In genomic region chr3:105801191-105802166, GRCm38 (mm10) we compare ENCODE assay signal across 8 mouse cellular contexts. TPM values are rescaled to one million over a fixed set of nuclear protein-coding genes. Genes with fewer than 3 reads are reported as not detected.
A peak's percentile ranks its signal among the peaks of the same experiment; 100 is the strongest.
DNase-seq lines count a peak whose midpoint lies in the region; ATAC-seq and TF ChIP-seq lines count a peak whose summit lies in the region.

Gene Rap1a (minus strand): TSS chr3:105801336.

- peak; percentile 96 for ATAC-seq in forebrain, embryonic 13.5 days
- ATAC-seq in heart, postnatal 0 days (ENCODE audit: insufficient read depth, low read depth) = peak; percentile 92
- peak; percentile 94 for ATAC-seq in liver, postnatal 0 days
- peak; percentile 96 for ATAC-seq in neural tube, embryonic 14.5 days (ENCODE audit: low read depth)

- H3K27ac ChIP-seq in CH12.LX (ENCODE audit: insufficient read depth, low read depth) = peak within 1 kb of the TSS; percentile 89
- peak within 1 kb of the TSS; percentile 74 for H3K27ac ChIP-seq in forebrain, embryonic 13.5 days
- peak within 1 kb of the TSS; percentile 95 for H3K27ac ChIP-seq in heart, postnatal 0 days (ENCODE audit: low read depth)
- H3K27ac ChIP-seq in liver, postnatal 0 days (ENCODE audit: low read depth) = peak within 1 kb of the TSS; percentile 93
- peak within 1 kb of the TSS; percentile 82 for H3K27ac ChIP-seq in neural tube, embryonic 14.5 days (ENCODE audit: low read depth, low read length)
- peak within 1 kb of the TSS; percentile 69 for H3K27ac ChIP-seq in testis, adult 2 months (ENCODE audit: control insufficient read depth, insufficient read depth, low read depth, low read length)

- WGBS in forebrain, embryonic 13.5 days = 23% methylated on average over 38 of the region's 50 CpGs
- 19% methylated on average over 34 of the region's 50 CpGs for WGBS in heart, postnatal 0 days
- WGBS in liver, postnatal 0 days (ENCODE audit: insufficient replicate concordance) = 9% methylated on average over 37 of the region's 50 CpGs
- 27% methylated on average over 32 of the region's 50 CpGs for WGBS in neural tube, embryonic 14.5 days

- dilution Hi-C loops in CH12.LX (cut with MboI; ENCODE audit: extremely low pct_ligation_motif_present, extremely low pct_unique_long_range_greater_than_20kb, low sequenced_read_pairs) = no loop called here

- H3K4me2 ChIP-seq in CH12.LX (ENCODE audit: insufficient read depth, low read depth, poor library complexity, severe bottlenecking) = peak within 1 kb of the TSS; percentile 72
- H3K4me2 ChIP-seq in forebrain, embryonic 13.5 days = peak within 1 kb of the TSS; percentile 88
- peak within 1 kb of the TSS; percentile 94 for H3K4me2 ChIP-seq in heart, postnatal 0 days (ENCODE audit: low read depth, low read length)
- H3K4me2 ChIP-seq in liver, postnatal 0 days (ENCODE audit: low read depth, low read length) = peak within 1 kb of the TSS; percentile 76
- H3K4me2 ChIP-seq in neural tube, embryonic 14.5 days (ENCODE audit: low read depth, low read length) = peak within 1 kb of the TSS; percentile 82

- H3K4me3 ChIP-seq in CH12.LX (replicated peaks in 1 of 3; ENCODE audit: low read depth in 2 of 3, low read length in 2 of 3, poor library complexity in 1 of 3) = peak within 1 kb of the TSS; percentile 76 to 83 (median 78)
- peak within 1 kb of the TSS; percentile 83 for H3K4me3 ChIP-seq in forebrain, embryonic 13.5 days
- peak within 1 kb of the TSS; percentile 93 for H3K4me3 ChIP-seq in heart, postnatal 0 days (ENCODE audit: low read depth, low read length)
- peak within 1 kb of the TSS; percentile 73 for H3K4me3 ChIP-seq in liver, postnatal 0 days (ENCODE audit: low read depth, low read length)
- H3K4me3 ChIP-seq in neural tube, embryonic 14.5 days (ENCODE audit: low read depth, low read length) = peak within 1 kb of the TSS; percentile 80
- peak within 1 kb of the TSS; percentile 81 for H3K4me3 ChIP-seq in testis, adult 2 months (ENCODE audit: control insufficient read depth, low read depth, low read length)

- 0 out of 2 replicates have a peak, but pooled peaks have one; percentile 21 for TF ChIP-seq EP300 in CH12.LX (IDR thresholded peaks at IDR 0.05; ENCODE audit: low read length)
- TF ChIP-seq EP300 in heart, postnatal 0 days (IDR thresholded peaks at IDR 0.05; ENCODE audit: low read depth) = no peak
- no peak for TF ChIP-seq EP300 in liver, postnatal 0 days (IDR thresholded peaks at IDR 0.05; ENCODE audit: low read depth)

- TF ChIP-seq POLR2A in CH12.LX (IDR thresholded peaks at IDR 0.05; ENCODE audit: low read depth, low read length) = peak; percentile 75
- peak; percentile 54 for TF ChIP-seq POLR2A in testis, adult 2 months (IDR thresholded peaks at IDR 0.05; ENCODE audit: control insufficient read depth, low read depth, low read length)

- H3K36me3 ChIP-seq in CH12.LX (replicated peaks in 1 of 2; ENCODE audit: control insufficient read depth in 1 of 2, insufficient read depth in 1 of 2, low read length in 1 of 2) = no peaks in the 10 kb centered on the region
- no peaks in the 10 kb centered on the region for H3K36me3 ChIP-seq in forebrain, embryonic 13.5 days (ENCODE audit: poor library complexity, severe bottlenecking)
- no peaks in the 10 kb centered on the region for H3K36me3 ChIP-seq in heart, postnatal 0 days (replicated peaks; ENCODE audit: control insufficient read depth, insufficient read depth, low read length)
- no peaks in the 10 kb centered on the region for H3K36me3 ChIP-seq in liver, postnatal 0 days (replicated peaks; ENCODE audit: insufficient read depth, low read length)
- H3K36me3 ChIP-seq in neural tube, embryonic 14.5 days (ENCODE audit: control insufficient read depth, insufficient read depth, low read length) = no peaks in the 10 kb centered on the region
- no peaks in the 10 kb centered on the region for H3K36me3 ChIP-seq in testis, adult 2 months (ENCODE audit: control insufficient read depth, insufficient read depth, low read length)

- H3K4me1 ChIP-seq in CH12.LX (ENCODE audit: control insufficient read depth in 1 of 2, insufficient read depth in 2 of 2) = peaks cover 11 to 35% of the 10 kb centered on the region in 2 experiments
- peaks cover 28% of the 10 kb centered on the region for H3K4me1 ChIP-seq in forebrain, embryonic 13.5 days
- peaks cover 27% of the 10 kb centered on the region for H3K4me1 ChIP-seq in heart, postnatal 0 days (ENCODE audit: control insufficient read depth, insufficient read depth)
- H3K4me1 ChIP-seq in liver, postnatal 0 days (ENCODE audit: insufficient read depth) = peaks cover 48% of the 10 kb centered on the region
- H3K4me1 ChIP-seq in neural tube, embryonic 14.5 days (ENCODE audit: control insufficient read depth, insufficient read depth, low read length) = peaks cover 18% of the 10 kb centered on the region; the same call in 1 of the 2 replicates
- peaks cover 13% of the 10 kb centered on the region for H3K4me1 ChIP-seq in testis, adult 2 months (ENCODE audit: control insufficient read depth, insufficient read depth, low read length)

- no peak for TF ChIP-seq CTCF in CH12.LX (conservative IDR thresholded peaks at IDR 0.05 in 1 of 2, IDR thresholded peaks at IDR 0.05 in 1 of 2; ENCODE audit: low read depth in 2 of 2, low read length in 2 of 2)
- TF ChIP-seq CTCF in heart, postnatal 0 days (IDR thresholded peaks at IDR 0.05; ENCODE audit: low read depth) = no peak
- TF ChIP-seq CTCF in liver, postnatal 0 days (IDR thresholded peaks at IDR 0.05; ENCODE audit: low read depth) = no peak
- TF ChIP-seq CTCF in testis, adult 2 months (IDR thresholded peaks at IDR 0.05; ENCODE audit: control insufficient read depth, insufficient read depth, insufficient replicate concordance, low read depth, low read length) = no peak

- DNase-seq in CH12.LX (ENCODE audit: extremely low read depth) = peak; percentile 78
- DNase-seq in c-Kit-positive CD71-positive TER-119-positive erythroid progenitor cells, embryonic 14.5 days (ENCODE audit: low spot score) = peak; percentile 73
- peak; percentile 76 for DNase-seq in heart, postnatal 0 days (ENCODE audit: low spot score)
- DNase-seq in kidney, postnatal 36 days = peak; percentile 68 to 85
- peak; percentile 91 for DNase-seq in liver, postnatal 0 days

- no peaks in the 10 kb centered on the region for H3K9me3 ChIP-seq in CH12.LX (replicated peaks; ENCODE audit: low read length)
- H3K9me3 ChIP-seq in forebrain, embryonic 13.5 days (replicated peaks) = no peaks in the 10 kb centered on the region
- H3K9me3 ChIP-seq in heart, postnatal 0 days (replicated peaks; ENCODE audit: control insufficient read depth, low read length) = no peaks in the 10 kb centered on the region
- no peaks in the 10 kb centered on the region for H3K9me3 ChIP-seq in liver, postnatal 0 days (ENCODE audit: low read length)
- no peaks in the 10 kb centered on the region for H3K9me3 ChIP-seq in neural tube, embryonic 14.5 days (ENCODE audit: control insufficient read depth, low read length)

- no peaks in the 10 kb centered on the region for H3K27me3 ChIP-seq in CH12.LX (replicated peaks)
- H3K27me3 ChIP-seq in forebrain, embryonic 13.5 days = no peaks in the 10 kb centered on the region
- 0 out of 2 replicates have a peak, but pooled peaks cover 4% of the 10 kb centered on the region for H3K27me3 ChIP-seq in heart, postnatal 0 days (ENCODE audit: control insufficient read depth, insufficient read depth, low read length)
- H3K27me3 ChIP-seq in liver, postnatal 0 days (ENCODE audit: insufficient read depth, low read length) = no peaks in the 10 kb centered on the region
- no peaks in the 10 kb centered on the region for H3K27me3 ChIP-seq in neural tube, embryonic 14.5 days (ENCODE audit: control insufficient read depth, insufficient read depth, low read length)
- no peaks in the 10 kb centered on the region for H3K27me3 ChIP-seq in testis, adult 2 months (ENCODE audit: control insufficient read depth, insufficient read depth, low read length)

- TF ChIP-seq RAD21 in CH12.LX (IDR thresholded peaks at IDR 0.05; ENCODE audit: low read depth, low read length) = no peak; the same call in 1 of the 2 replicates

- peak within 1 kb of the TSS; percentile 94 for H3K9ac ChIP-seq in CH12.LX (ENCODE audit: insufficient read depth, low read depth)
- peak within 1 kb of the TSS; percentile 94 for H3K9ac ChIP-seq in forebrain, embryonic 13.5 days
- H3K9ac ChIP-seq in heart, postnatal 0 days (replicated peaks; ENCODE audit: low read depth, low read length) = peak within 1 kb of the TSS; percentile 98
- H3K9ac ChIP-seq in liver, postnatal 0 days (replicated peaks) = peak within 1 kb of the TSS; percentile 84
- peak within 1 kb of the TSS; percentile 92 for H3K9ac ChIP-seq in neural tube, embryonic 14.5 days (replicated peaks; ENCODE audit: low read depth, low read length)

- in situ Hi-C loops in CH12.LX (cut with MboI; ENCODE audit: low pct_ligation_motif_present, low pct_unique_long_range_greater_than_20kb, low sequenced_read_pairs) = loop anchor here (25.0 kb wide), 1 partner anchor 114 kb away; the partner anchor contains the start of gene Ddx20

- peaks cover 39% of the 10 kb centered on the region for H3K79me2 ChIP-seq in CH12.LX (replicated peaks; ENCODE audit: control insufficient read depth, extremely low read depth, insufficient read depth, poor library complexity, severe bottlenecking)

TF ChIP-seq in CH12.LX, 34 proteins besides CTCF, POLR2A, EP300 and RAD21 (continues in another document):
- TF ChIP-seq CHD1 (IDR thresholded peaks at IDR 0.05; ENCODE audit: low read depth, low read length) (no peak; the same call in 1 of the 2 replicates), MAZ (IDR thresholded peaks at IDR 0.05; ENCODE audit: low read depth, low read length) (peak; percentile 94), NELFE (IDR thresholded peaks at IDR 0.05; ENCODE audit: low read depth, low read length) (peak; percentile 74), GABPA (IDR thresholded peaks at IDR 0.05; ENCODE audit: insufficient replicate concordance, low read depth, low read length) (no peak), E2F4 (IDR thresholded peaks at IDR 0.05; ENCODE audit: insufficient replicate concordance, low read depth, low read length) (no peak), HCFC1 (IDR thresholded peaks at IDR 0.05; ENCODE audit: low read depth, low read length) (peak; percentile 32), UBTF (IDR thresholded peaks at IDR 0.05; ENCODE audit: low read depth, low read length) (0 out of 2 replicates have a peak, but pooled peaks have one; percentile 35), ETS1 (conservative IDR thresholded peaks at IDR 0.05; ENCODE audit: low read depth, low read length) (peak; percentile 34; the same call in 1 of the 2 replicates)

RNA-seq across cellular contexts. Expression of gene Rap1a, which starts in this region (rescaled TPM):
- total RNA-seq in CH12.LX (2012; rRNA removed) = 63.3 and 116 TPM in 2 replicates
- 209 and 234 TPM in 2 replicates for total RNA-seq in CH12.LX (2014; rRNA removed)
- polyA plus RNA-seq in CH12.LX (2012; ENCODE audit: insufficient read length, low read depth) = 222 and 250 TPM in 2 replicates
- 73.2 and 84.7 TPM in 2 replicates for polyA plus RNA-seq in forebrain, embryonic 13.5 days (2015; fragmentation: Nextera tagmentation; extraction: Ambion mirVana)
- total RNA-seq in heart, postnatal 0 days (2014; rRNA removed; ENCODE audit: low replicate concordance) = 17.8 and 33.3 TPM in 2 replicates
- 91.0 and 92.3 TPM in 2 replicates for polyA plus RNA-seq in heart, postnatal 0 days (2015; fragmentation: Nextera tagmentation; extraction: Ambion mirVana)
- polyA plus RNA-seq in liver, postnatal 0 days (2015; fragmentation: Nextera tagmentation; extraction: Ambion mirVana) = 89.0 and 93.3 TPM in 2 replicates
- polyA plus RNA-seq in neural tube, embryonic 14.5 days (2014; fragmentation: Nextera tagmentation; extraction: Ambion mirVana) = 62.8 and 67.5 TPM in 2 replicates
- polyA plus RNA-seq in testis, adult 2 months (2012; rRNA removed) = 4.7 and 6.9 TPM in 2 replicates

Comparison
In these comparisons a context has a peak if more than half of its experiments do, and no peak if none do; other contexts are left out.
1. Peak in every context shown above with its lines: DNase-seq, ATAC-seq, H3K4me3 ChIP-seq and H3K27ac ChIP-seq.